Mouse (Mus musculus): ENCODE data around the gene Fig4. TPM values are rescaled to one million over a fixed set of nuclear protein-coding genes. Genes with fewer than 3 reads are reported as not detected.

Gene Fig4
- polyA plus RNA-seq, 1 experiment from 2014 or later, result 15.9 TPM

GRCm38 (mm10) chr10:41291021-41291420 lies 12.0 kb downstream of the Fig4 start:
- Histone ChIP-seq H3K27me3 (no peaks in the 10 kb centered on the region), H3K9ac (no peak overlapping the region), H3K27ac (no peak overlapping the region), H3K9me3 (no peaks in the 10 kb centered on the region), H3K4me1 (peaks cover 20% of the 10 kb centered on the region), H3K36me3 (no peaks in the 10 kb centered on the region), H3K4me3 (no peak overlapping the region), H3K4me2 (no peak overlapping the region)
- WGBS, result 70% methylated on average over 2 of the region's 2 CpGs
- ATAC-seq (ENCODE audit: borderline replicate concordance, extremely low read depth, low FRiP score, low TSS enrichment), result no peak

GRCm38 (mm10) chr10:41288771-41289415 lies 14.2 kb downstream of the Fig4 start:
- H3K36me3 ChIP-seq, result no peaks in the 10 kb centered on the region
- H3K9ac ChIP-seq, result no peak overlapping the region
- no peak overlapping the region for H3K4me3 ChIP-seq
- no peak overlapping the region for H3K27ac ChIP-seq
- no peak for ATAC-seq (ENCODE audit: borderline replicate concordance, extremely low read depth, low FRiP score, low TSS enrichment)
- WGBS, result 31% methylated on average over 16 of the region's 16 CpGs
- H3K9me3 ChIP-seq, result no peaks in the 10 kb centered on the region
- H3K4me2 ChIP-seq, result no peak overlapping the region
- H3K4me1 ChIP-seq, result peaks cover 17% of the 10 kb centered on the region
- no peaks in the 10 kb centered on the region for H3K27me3 ChIP-seq

DNA sequence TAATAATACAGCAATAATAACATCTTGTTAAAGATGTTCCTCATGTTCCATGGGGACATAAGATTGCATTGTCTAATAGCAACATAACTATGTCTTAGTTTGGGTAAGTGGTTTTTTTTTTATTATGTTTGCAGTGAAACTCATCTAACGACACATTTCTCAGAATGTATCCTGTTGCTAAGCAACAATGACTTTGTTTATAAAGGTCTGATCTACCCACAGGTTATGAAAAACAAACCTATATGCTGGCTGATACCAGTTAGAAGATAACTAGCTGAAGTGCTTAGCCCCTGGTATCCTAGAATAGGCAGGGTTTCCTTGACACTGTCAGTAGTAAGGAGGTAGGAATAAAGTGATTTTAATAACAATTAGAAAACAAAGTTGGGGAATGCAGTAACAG lies 15.0 kb downstream of the Fig4 start:
- H3K4me3 ChIP-seq, result no peak overlapping the region
- H3K27ac ChIP-seq, result no peak overlapping the region
- WGBS, result 36% methylated on average over 1 of the region's 1 CpGs
- H3K9ac ChIP-seq, result no peak overlapping the region
- H3K4me1 ChIP-seq, result peaks cover 9% of the 10 kb centered on the region
- no peak overlapping the region for H3K4me2 ChIP-seq
- H3K27me3 ChIP-seq, result no peaks in the 10 kb centered on the region
- no peaks in the 10 kb centered on the region for H3K36me3 ChIP-seq
- no peaks in the 10 kb centered on the region for H3K9me3 ChIP-seq
- no peak for ATAC-seq (ENCODE audit: borderline replicate concordance, extremely low read depth, low FRiP score, low TSS enrichment)

DNA sequence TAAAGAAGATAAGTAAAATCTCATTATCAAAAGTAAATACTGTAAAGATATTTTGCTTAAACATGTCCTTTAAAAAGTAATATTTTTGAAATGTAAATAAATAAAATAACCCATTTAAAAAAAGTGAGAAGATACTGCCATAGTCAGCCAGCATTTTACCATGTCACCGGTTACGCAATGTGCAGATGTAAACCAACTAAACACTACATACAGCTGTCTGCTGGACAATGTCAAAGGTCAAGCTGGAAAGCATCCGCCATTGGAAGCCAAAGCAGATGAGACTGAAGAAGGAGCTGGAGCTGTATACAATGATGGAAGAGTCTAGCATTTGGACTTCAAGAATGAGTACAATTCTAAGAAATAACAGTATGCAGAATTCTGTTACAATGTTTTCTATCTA lies 15.4 kb downstream of the Fig4 start:
- 63% methylated on average over 3 of the region's 3 CpGs for WGBS
- no peak overlapping the region for H3K4me2 ChIP-seq
- no peak overlapping the region for H3K27ac ChIP-seq
- H3K27me3 ChIP-seq, result no peaks in the 10 kb centered on the region
- peak; percentile 85; the same call in 1 of the 2 replicates for ATAC-seq (ENCODE audit: borderline replicate concordance, extremely low read depth, low FRiP score, low TSS enrichment)
- peaks cover 4% of the 10 kb centered on the region for H3K4me1 ChIP-seq
- no peak overlapping the region for H3K4me3 ChIP-seq
- no peaks in the 10 kb centered on the region for H3K9me3 ChIP-seq
- H3K9ac ChIP-seq, result no peak overlapping the region
- no peaks in the 10 kb centered on the region for H3K36me3 ChIP-seq

GRCm38 (mm10) chr10:41282086-41282485 lies 21.0 kb downstream of the Fig4 start:
- no peak for ATAC-seq (ENCODE audit: borderline replicate concordance, extremely low read depth, low FRiP score, low TSS enrichment)
- Histone ChIP-seq H3K4me1 (peaks cover 8% of the 10 kb centered on the region), H3K4me2 (no peak overlapping the region), H3K27me3 (no peaks in the 10 kb centered on the region), H3K27ac (no peak overlapping the region), H3K9ac (no peak overlapping the region), H3K9me3 (no peaks in the 10 kb centered on the region), H3K36me3 (no peaks in the 10 kb centered on the region), H3K4me3 (no peak overlapping the region)
- WGBS, result 83% methylated on average over 2 of the region's 2 CpGs

DNA sequence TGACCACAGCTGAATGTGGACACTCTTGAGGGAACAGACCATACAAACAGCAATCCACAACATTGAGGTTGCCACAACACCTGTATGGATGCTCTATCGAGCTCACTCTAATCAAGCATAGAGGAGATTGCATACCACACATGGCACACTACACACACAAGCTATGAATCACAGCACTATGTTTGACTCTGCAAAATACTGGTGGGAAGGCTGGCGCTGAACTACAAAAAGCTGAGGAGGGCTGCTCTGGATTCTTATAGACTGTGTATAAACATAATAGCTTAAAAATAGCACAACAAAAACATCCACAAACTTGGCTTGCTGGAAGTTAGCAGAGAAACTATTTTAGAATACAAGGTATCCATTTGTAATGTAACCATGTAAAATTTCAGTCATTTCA lies 22.3 kb downstream of the Fig4 start:
- Histone ChIP-seq H3K27me3 (no peaks in the 10 kb centered on the region), H3K9me3 (no peaks in the 10 kb centered on the region), H3K4me1 (peaks cover 8% of the 10 kb centered on the region), H3K27ac (no peak overlapping the region), H3K9ac (no peak overlapping the region), H3K4me3 (no peak overlapping the region), H3K36me3 (no peaks in the 10 kb centered on the region), H3K4me2 (no peak overlapping the region)
- 76% methylated on average over 2 of the region's 2 CpGs for WGBS
- no peak for ATAC-seq (ENCODE audit: borderline replicate concordance, extremely low read depth, low FRiP score, low TSS enrichment)

GRCm38 (mm10) chr10:41280177-41280576 lies 22.9 kb downstream of the Fig4 start:
- no peak for ATAC-seq (ENCODE audit: borderline replicate concordance, extremely low read depth, low FRiP score, low TSS enrichment)

GRCm38 (mm10) chr10:41278808-41279207 lies 24.3 kb downstream of the Fig4 start:
- peaks cover 8% of the 10 kb centered on the region for H3K4me1 ChIP-seq
- no peaks in the 10 kb centered on the region for H3K9me3 ChIP-seq
- H3K36me3 ChIP-seq, result no peaks in the 10 kb centered on the region
- H3K4me3 ChIP-seq, result no peak overlapping the region
- no peaks in the 10 kb centered on the region for H3K27me3 ChIP-seq
- H3K27ac ChIP-seq, result peak overlapping the region; percentile 64
- no peak overlapping the region for H3K4me2 ChIP-seq
- WGBS, result 65% methylated on average over 1 of the region's 1 CpGs
- H3K9ac ChIP-seq, result no peak overlapping the region
- peak; percentile 64; the same call in 1 of the 2 replicates for ATAC-seq (ENCODE audit: borderline replicate concordance, extremely low read depth, low FRiP score, low TSS enrichment)

More at GRCm38 (mm10) chr10:41280177-41280576, 22.9 kb downstream of the Fig4 start:
- Histone ChIP-seq H3K4me2 (no peak overlapping the region), H3K27me3 (no peaks in the 10 kb centered on the region), H3K9me3 (no peaks in the 10 kb centered on the region), H3K4me3 (no peak overlapping the region), H3K9ac (no peak overlapping the region), H3K36me3 (no peaks in the 10 kb centered on the region), H3K27ac (no peak overlapping the region), H3K4me1 (peaks cover 8% of the 10 kb centered on the region)
- WGBS, result 51% methylated on average over 6 of the region's 6 CpGs

DNA sequence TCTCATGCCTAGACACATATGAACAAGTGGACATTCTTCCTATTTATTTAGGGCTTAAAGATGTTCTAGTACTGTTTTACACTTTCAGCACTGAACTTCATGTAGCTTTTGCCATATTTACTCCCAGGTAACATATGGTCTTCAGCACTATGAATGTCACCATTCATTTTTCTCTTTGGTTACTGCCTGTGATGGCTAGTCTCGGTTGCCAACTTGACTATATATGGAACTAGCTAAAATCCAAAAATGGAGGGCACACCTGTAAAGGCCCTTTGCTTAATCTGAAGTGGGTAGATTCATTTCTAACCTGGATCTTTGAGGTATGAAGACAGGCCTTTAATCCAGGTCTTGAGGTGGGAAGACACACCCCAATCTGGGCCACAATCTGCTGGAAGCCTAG lies 28.2 kb downstream of the Fig4 start:
- no peak for ATAC-seq (ENCODE audit: borderline replicate concordance, extremely low read depth, low FRiP score, low TSS enrichment)
- H3K9ac ChIP-seq, result no peak overlapping the region
- H3K27ac ChIP-seq, result no peak overlapping the region
- peaks cover 8% of the 10 kb centered on the region for H3K4me1 ChIP-seq
- H3K4me2 ChIP-seq, result no peak overlapping the region
- WGBS, result 86% methylated on average over 1 of the region's 1 CpGs
- H3K27me3 ChIP-seq, result no peaks in the 10 kb centered on the region
- H3K36me3 ChIP-seq, result no peaks in the 10 kb centered on the region
- H3K4me3 ChIP-seq, result no peak overlapping the region
- no peaks in the 10 kb centered on the region for H3K9me3 ChIP-seq

GRCm38 (mm10) chr10:41271860-41272259 lies 31.2 kb downstream of the Fig4 start:
- H3K27me3 ChIP-seq, result no peaks in the 10 kb centered on the region
- H3K36me3 ChIP-seq, result no peaks in the 10 kb centered on the region
- no peak overlapping the region for H3K4me2 ChIP-seq
- H3K4me3 ChIP-seq, result no peak overlapping the region
- no peak overlapping the region for H3K9ac ChIP-seq
- 49% methylated on average over 7 of the region's 7 CpGs for WGBS
- ATAC-seq (ENCODE audit: borderline replicate concordance, extremely low read depth, low FRiP score, low TSS enrichment), result no peak
- no peaks in the 10 kb centered on the region for H3K4me1 ChIP-seq
- H3K9me3 ChIP-seq, result no peaks in the 10 kb centered on the region
- H3K27ac ChIP-seq, result no peak overlapping the region

DNA sequence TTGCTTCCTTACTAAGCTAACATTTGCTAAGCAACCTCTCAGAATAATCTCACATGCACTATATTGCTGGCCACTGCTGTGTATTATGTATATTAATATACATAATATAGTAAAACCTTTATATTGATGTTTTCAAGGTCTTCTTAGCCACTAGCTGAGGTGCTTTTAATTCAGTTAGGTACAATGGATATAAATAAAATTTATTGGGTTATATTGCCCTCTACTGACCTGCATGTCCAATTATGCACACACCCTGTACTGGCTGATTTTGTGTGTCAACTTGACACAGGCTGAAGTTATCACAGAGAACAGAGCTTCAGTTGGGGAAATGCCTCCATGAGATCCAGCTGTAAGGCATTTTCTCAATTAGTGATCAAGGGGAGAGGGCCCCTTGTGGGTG lies 41.2 kb downstream of the Fig4 start:
- no peak overlapping the region for H3K27ac ChIP-seq
- H3K9me3 ChIP-seq, result no peaks in the 10 kb centered on the region
- no peaks in the 10 kb centered on the region for H3K36me3 ChIP-seq
- H3K27me3 ChIP-seq, result no peaks in the 10 kb centered on the region
- H3K4me3 ChIP-seq, result no peak overlapping the region
- H3K9ac ChIP-seq, result no peak overlapping the region
- no peak for ATAC-seq (ENCODE audit: borderline replicate concordance, extremely low read depth, low FRiP score, low TSS enrichment)
- no peaks in the 10 kb centered on the region for H3K4me1 ChIP-seq
- H3K4me2 ChIP-seq, result no peak overlapping the region

GRCm38 (mm10) chr10:41261218-41261617 lies 41.8 kb downstream of the Fig4 start:
- no peaks in the 10 kb centered on the region for H3K9me3 ChIP-seq
- H3K9ac ChIP-seq, result no peak overlapping the region
- no peak overlapping the region for H3K4me2 ChIP-seq
- no peaks in the 10 kb centered on the region for H3K27me3 ChIP-seq
- WGBS, result 46% methylated on average over 1 of the region's 1 CpGs
- ATAC-seq (ENCODE audit: borderline replicate concordance, extremely low read depth, low FRiP score, low TSS enrichment), result no peak
- H3K36me3 ChIP-seq, result no peaks in the 10 kb centered on the region
- H3K27ac ChIP-seq, result no peak overlapping the region
- no peaks in the 10 kb centered on the region for H3K4me1 ChIP-seq
- no peak overlapping the region for H3K4me3 ChIP-seq

Data from lung, embryonic 15.5 days (tissue).